Mouse (Mus musculus) layer of hippocampus, adult 8-10 months (tissue): ENCODE data around the gene Coq4. TPM values are rescaled to one million over a fixed set of nuclear protein-coding genes. Genes with fewer than 3 reads are reported as not detected.

ENCODE experiments used
- DNase-seq, 2 experiments: peaks; one replicate each; pipeline ENCODE4 v3.0.0; 2022; ENCODE audit warnings: low spot score in 2 of 2
- total RNA-seq, 4 experiments: library from RNA; stranded (reverse); gene quantifications; 2 replicates each; pipeline ENCODE4 v1.2.4; 2022

Coq4 gene
- total RNA-seq, 4 experiments from 2014 or later = 24.7 to 31.2 (median 28.6) TPM

DNA sequence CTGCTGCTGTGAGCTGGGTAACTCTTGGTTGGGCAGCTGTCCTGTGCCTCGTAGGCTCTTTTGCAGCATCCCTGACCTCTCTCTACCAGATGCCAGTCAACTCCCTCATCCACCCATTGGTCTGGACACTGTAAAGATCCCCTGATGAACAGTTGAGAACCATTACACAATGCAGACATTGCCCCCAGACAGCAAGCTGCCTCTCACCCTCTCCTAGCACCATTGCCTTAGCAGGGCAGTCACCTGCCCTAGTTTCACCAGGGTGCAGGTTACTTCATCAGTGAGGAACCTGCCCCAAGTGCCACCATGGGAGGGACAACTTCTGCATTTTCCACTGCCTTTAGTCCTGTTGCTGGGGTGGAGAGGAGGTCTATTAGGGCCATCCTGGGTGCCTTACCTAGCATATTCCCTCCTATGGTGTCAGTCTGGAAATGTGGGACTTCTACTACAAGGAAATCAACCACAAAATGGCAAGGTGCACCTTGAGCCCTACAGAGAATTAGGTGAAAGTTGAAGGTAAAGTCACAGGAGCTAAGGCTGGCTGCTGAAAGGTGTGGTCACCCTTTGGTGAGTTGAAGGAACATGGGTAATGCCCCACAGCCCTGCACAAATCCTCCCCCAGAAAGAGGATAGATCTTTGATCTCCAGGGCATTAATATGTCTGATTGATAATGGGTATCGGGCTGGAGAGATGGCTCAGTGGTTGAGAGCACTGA is 5.6 kb downstream of the Coq4 start:
- no peak for DNase-seq

- DNase-seq = peak; percentile 93 to 94
These were observed 15.0 kb downstream of the Coq4 start, which contains the start of gene Slc27a4 for GRCm38 (mm10) chr2:29802075-29802826. Gene Slc27a4 (plus strand): TSS chr2:29802634.

DNA sequence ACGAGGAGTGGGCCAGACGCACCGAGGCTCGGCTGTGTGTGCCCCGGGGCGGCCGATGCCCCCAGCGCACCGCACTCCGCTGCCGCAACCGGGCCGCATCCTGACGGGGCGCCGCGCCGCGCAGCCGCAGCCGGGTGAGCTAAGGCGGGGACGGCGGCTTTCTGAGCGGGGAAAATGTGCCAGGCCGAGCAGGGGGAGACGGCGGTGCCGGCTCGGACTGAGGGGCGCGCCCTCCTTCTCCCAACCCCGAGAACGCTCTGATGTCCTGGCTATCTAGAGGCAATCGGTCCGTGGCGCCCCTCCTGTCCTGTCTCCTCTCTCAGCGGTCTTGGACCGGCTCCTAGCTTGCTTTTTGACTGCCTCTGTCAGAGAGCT is 15.5 kb downstream of the Coq4 start:
- no peak for DNase-seq

GRCm38 (mm10) chr2:29803400-29803831 is 16.1 kb downstream of the Coq4 start:
- no peak for DNase-seq

GRCm38 (mm10) chr2:29815678-29816371 is 28.5 kb downstream of the Coq4 start:
- no peak for DNase-seq

DNA sequence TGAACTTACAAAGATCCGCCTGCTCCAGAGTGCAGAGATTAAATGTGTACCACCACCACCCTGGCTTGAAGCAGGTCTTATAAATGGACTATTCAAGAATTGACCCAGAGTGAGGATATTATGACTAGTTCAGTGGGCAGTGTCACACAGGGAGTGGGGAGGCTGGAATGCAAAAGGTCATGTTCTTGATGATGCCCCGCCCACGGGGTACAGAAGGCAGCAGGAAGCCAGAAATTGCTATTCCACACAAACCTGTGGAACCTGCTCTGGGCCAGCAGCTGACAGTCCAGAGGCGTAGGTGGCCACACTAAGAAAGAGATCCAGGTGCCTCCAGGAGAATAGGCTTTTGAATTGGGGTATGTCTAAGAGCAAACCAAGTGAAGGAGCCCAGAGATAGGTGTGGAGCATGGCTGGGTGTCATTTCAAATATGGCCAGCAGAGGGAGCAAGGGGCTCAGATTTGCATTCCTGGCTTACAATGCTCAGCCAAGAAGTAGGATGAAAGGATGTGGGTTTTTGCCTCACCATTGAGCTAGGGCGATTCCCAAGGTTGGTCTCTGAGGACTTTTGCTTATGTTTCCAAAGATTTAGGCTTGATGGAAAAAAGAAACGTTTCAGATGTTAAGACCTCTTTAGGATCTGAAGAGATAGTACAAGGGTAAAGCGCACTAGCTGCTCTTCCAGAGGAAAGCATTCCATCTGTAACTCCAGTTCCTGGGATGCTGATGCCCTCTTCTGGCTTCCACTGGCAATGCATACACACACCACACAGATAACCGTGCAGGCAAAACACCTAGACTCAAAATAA is 30.3 kb downstream of the Coq4 start:
- peak; percentile 79 to 93 for DNase-seq

- DNase-seq = no peak
These were observed 32.1 kb downstream of the Coq4 start for GRCm38 (mm10) chr2:29819363-29819762.

GRCm38 (mm10) chr2:29820025-29820817 is 32.9 kb downstream of the Coq4 start, which contains the start of gene Urm1:
Gene Urm1 (plus strand): TSS chr2:29820075.
- peak; percentile 63 to 69 for DNase-seq

- no peak for DNase-seq
These were observed 39.1 kb downstream of the Coq4 start for GRCm38 (mm10) chr2:29826318-29826925.

DNA sequence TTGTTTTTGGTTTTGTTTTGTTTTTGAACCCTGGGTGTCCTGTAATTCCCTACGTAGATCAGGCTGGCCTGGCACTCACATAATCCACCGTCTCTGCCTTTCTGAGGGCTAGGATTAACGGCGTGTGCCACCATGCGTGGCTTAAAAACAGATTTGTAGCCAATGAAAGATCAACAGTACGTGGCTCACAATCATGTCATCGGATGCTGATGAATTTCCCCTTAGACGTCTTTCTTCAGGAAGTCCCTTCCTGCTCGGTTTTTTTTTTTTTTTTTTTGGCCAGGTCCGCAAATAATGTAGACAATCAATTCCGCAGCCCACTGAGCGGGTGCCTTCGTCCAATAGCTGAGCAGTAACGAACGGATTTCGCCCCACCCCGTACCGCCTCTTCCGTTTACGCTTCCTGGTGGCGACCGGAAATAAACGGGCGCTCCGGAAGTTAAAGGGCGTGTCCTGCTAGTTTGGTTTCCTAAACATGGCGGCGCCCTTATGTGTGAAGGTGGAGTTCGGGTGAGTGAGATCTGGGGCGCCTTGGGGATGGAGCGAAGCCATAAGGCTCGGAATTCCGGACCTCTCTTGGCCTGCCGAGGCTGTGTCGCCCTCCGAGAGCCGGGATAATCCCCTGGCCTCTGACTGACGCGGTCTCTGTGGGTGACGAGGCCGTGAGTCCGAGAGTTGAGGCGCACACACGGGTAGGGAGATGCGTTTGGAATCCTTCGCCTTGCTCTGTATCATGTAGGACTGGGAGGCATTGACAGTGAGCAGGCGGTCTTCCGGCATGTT is 39.8 kb downstream of the Coq4 start:
- peak; percentile 94 to 95 for DNase-seq

GRCm38 (mm10) chr2:29827709-29828024 is 40.4 kb downstream of the Coq4 start:
- no peak for DNase-seq

DNA sequence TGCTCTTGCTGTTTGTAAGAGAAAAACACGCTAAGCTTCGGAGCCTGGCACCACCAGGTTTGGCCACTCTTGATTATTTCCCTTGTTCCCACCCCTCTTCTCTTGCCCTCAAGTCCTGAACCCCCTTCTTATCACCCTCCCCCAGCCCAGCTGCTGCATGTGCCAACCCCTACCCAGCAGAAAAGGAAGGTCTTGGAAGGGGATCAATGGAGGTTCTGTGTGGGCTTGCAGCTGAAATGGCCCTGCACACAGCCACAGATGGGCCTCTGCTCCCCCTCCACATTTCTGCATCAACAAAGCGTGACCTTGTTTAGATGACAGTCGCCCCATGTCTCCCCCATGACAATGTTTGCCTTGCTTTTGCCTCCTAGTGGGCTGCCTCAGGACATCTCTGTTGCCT is 43.8 kb downstream of the Coq4 start:
- peak; percentile 53 to 78 for DNase-seq

- DNase-seq = no peak
These were observed 46.5 kb downstream of the Coq4 start for GRCm38 (mm10) chr2:29833796-29834195.

GRCm38 (mm10) chr2:29835391-29835899 is 48.2 kb downstream of the Coq4 start:
- no peak for DNase-seq

DNA sequence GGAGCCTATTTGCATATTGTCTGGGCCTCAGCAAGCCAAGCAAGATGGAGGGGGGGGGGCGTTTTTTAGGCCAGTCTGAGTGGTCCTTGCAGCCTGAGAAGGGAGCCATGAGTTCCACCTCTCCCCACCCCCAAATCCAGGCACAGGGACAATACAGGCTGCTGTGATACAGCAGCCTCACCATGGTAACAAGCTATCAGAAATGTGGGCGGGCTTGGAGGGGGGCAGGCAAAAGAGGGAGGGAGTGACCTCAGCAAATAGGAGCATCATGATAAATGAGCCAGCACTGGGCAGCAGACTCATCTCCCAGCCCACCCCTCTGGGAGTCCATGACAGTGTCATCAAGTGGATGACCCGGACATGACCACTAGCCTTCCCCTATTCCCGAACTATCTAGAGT is 52.2 kb downstream of the Coq4 start:
- no peak for DNase-seq

- peak in 1 of 2 experiments; percentile 57 for DNase-seq
These were observed 56.2 kb downstream of the Coq4 start for GRCm38 (mm10) chr2:29843231-29844105.

GRCm38 (mm10) chr2:29844115-29844514 is 56.8 kb downstream of the Coq4 start:
- DNase-seq = no peak

DNA sequence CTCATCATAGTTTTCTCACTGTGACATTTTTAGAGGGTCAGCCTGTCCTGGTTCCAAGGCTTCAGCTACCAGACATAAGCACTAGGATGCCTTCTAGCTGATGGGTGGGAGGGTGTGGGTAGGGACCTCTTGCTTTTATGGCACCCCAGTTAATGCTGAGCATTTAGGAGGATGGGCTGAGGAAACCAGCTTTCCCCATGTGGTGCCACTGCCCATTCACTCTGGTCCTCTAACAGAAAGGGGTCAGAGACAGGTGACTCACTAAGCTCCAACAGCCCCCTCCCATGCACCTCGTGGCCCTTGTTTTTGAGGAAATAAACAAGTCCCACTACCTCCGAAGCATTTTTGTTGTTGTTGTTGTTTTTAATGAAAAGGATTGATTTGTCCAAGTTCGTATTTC is 57.4 kb downstream of the Coq4 start:
- DNase-seq = no peak
